Mouse (Mus musculus) heart, adult 8-10 months (tissue): ENCODE data around the gene Kctd20. TPM values are rescaled to one million over a fixed set of nuclear protein-coding genes. Genes with fewer than 3 reads are reported as not detected.

Experiments
- total RNA-seq, 4 experiments: library from RNA; stranded (reverse); gene quantifications; 2 replicates each; pipeline ENCODE4 v1.2.4; 2022

Gene Kctd20
- total RNA-seq, 4 experiments from 2014 or later: 33.5 to 58.8 (median 54.0) TPM

Other genes with a start within 250 kb of the Kctd20 start
- gene AC170998.1, start 225.9 kb upstream of the Kctd20 start, total RNA-seq: 1 to 10 TPM in 2 of 4 experiments, under 1 TPM in 1, not detected in 1; 0.46 to 1.5 (median 1.1) TPM
- under 1 TPM in 2 of 4 experiments, not detected in 2; 0.16 to 0.83 TPM for gene Mapk13, start 182.7 kb upstream of the Kctd20 start, total RNA-seq
- 10 to 100 TPM in 3 of 4 experiments, 1 to 10 TPM in 1; 8.5 to 15.3 (median 14.6) TPM for gene Brpf3, start 150.9 kb upstream of the Kctd20 start, total RNA-seq
- under 1 TPM in 2 of 4 experiments, not detected in 2; 0.05 to 0.11 TPM for gene Pnpla1, start 93.5 kb upstream of the Kctd20 start, total RNA-seq
- gene 4930539E08Rik, start 36.6 kb upstream of the Kctd20 start, total RNA-seq: under 1 TPM in 1 of 4 experiments, not detected in 3; 0.06 TPM
- gene Pxt1, start 8.1 kb upstream of the Kctd20 start, total RNA-seq: under 1 TPM in 2 of 4 experiments, not detected in 2; 0.26 to 0.31 TPM
- 10 to 100 TPM; 26.4 to 31.4 (median 29.0) TPM for gene Stk38, start 56.0 kb downstream of the Kctd20 start, total RNA-seq
- 10 to 100 TPM; 52.6 to 73.3 (median 70.5) TPM for gene Srsf3, start 80.7 kb downstream of the Kctd20 start, total RNA-seq
- 10 to 100 TPM; 11.7 to 32.6 (median 22.3) TPM for gene Cdkn1a, start 139.0 kb downstream of the Kctd20 start, total RNA-seq
- under 1 TPM in 3 of 4 experiments, not detected in 1; 0.12 to 0.75 (median 0.38) TPM for gene Rab44, start 162.2 kb downstream of the Kctd20 start, total RNA-seq